Mouse (Mus musculus): ENCODE measurements at regions not wholly inside any gene's neighbourhood (a gene's known extent, or its start where the extent isn't known, plus 50 kb on each side); places are given as distances from the start of the nearest gene placed in this dataset.

GRCm38 (mm10) chr16:55582029-55582428, 256.7 kb downstream of the Nfkbiz start:
- TF ChIP-seq CTCF (IDR thresholded peaks at IDR 0.05) (no peak), EP300 (IDR thresholded peaks at IDR 0.05) (no peak)
